Mouse (Mus musculus) bone marrow, adult 2 months (tissue): ENCODE results near the gene Grb10.

Source experiments
- CTCF ChIP-seq: fragments of 200-500 bp; IDR thresholded peaks from 2 replicates; pipeline ENCODE4 v1.5.1; 2011; ENCODE audit warnings: low read length, control low read depth; ENCODE audit not compliant: control insufficient read depth, insufficient read depth
- POLR2A ChIP-seq: fragments of 200-500 bp; IDR thresholded peaks from 2 replicates; pipeline ENCODE4 v1.6.1; 2011; ENCODE audit warnings: low read depth, mild to moderate bottlenecking, control low read depth, low read length, borderline replicate concordance; ENCODE audit not compliant: control insufficient read depth

DNA sequence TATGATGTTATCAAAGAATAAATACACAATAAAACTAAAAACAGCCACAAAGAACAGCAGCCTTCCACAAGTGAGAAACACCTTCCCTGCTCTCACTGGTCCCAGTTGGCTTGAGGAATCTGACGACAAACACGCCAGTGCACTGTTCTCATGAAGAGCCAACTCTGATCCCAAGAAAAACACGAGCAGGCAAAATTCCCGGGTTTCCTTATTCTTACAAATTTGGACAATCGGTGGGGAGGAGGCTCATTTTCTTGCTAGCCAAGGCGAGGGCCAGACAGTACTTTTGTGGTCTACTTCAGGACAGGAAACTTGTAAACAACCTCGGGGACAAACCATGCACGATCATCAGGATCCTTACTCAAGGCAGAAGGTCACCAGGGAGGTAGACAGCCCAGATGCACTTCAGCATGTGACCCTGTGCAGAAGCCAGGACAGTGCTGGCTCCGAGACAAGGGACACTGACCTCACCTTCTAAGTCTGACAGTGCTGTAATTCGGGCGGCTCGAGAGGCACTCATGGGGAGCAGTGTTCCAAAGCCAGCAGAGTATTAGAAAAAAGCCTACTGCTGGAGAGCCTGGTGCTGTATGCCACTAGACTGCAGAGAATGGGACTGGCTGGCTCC, 72.9 kb downstream of the Grb10 start:
- TF ChIP-seq CTCF = no peak
- no peak for TF ChIP-seq POLR2A
